Mouse (Mus musculus): ENCODE results near the gene Rac3.
"Not testable (repeated sequence)": the region's sequence is repeated elsewhere in the genome, so short reads cannot be mapped to it uniquely, and the experiment has no call there.

The Rac3 gene

DNA sequence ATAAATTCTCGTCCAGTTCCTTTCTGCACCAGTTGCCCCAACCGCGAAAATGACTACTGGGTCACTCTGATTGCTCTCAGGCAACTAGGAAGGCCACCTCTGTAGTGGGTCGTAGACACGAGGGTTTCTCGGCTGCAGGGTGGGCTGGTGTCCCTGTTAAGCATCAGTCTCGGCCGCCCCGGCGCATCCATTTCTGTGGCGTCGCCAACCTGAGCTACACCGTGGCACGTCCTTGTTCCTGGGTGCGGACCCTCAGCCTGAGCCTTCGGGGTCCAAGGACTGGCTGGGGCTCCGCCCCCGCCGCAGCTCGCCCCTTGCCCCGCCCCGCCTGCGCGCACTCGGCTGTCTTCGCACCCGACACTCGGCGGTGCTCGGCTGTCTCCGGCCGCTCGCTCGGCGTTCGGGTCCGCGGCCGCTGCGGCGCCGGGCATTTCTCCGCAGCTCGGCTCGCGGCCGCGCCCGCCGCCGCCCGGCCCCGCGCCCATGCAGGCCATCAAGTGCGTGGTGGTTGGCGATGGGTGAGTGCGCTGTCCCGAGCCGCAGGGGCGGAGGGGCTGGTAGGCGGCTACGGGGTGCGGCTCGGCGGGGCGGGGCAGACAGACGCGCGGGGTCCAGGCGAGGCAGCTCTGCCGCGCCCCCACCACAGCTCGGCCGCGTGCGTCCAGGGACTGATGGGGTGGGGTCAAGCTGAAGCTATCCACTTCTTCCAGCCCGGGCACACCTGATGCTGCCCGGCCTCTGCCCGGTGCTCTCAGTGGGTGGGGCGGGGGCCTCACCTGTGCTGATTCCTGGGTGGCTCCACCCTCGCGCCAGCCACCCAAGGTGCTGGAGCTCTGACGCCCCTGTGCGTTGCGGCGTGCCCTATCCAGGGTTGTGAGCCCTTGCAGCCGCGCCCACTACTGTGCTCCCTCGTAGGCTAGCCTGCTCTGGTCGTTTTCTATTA lies at the start of gene Rac3:
Gene Rac3, plus strand, starts transcription at position 347 of the 943 bp plus-strand sequence.
- no peak for DNase-seq (ENCODE audit: low spot score)

DNA sequence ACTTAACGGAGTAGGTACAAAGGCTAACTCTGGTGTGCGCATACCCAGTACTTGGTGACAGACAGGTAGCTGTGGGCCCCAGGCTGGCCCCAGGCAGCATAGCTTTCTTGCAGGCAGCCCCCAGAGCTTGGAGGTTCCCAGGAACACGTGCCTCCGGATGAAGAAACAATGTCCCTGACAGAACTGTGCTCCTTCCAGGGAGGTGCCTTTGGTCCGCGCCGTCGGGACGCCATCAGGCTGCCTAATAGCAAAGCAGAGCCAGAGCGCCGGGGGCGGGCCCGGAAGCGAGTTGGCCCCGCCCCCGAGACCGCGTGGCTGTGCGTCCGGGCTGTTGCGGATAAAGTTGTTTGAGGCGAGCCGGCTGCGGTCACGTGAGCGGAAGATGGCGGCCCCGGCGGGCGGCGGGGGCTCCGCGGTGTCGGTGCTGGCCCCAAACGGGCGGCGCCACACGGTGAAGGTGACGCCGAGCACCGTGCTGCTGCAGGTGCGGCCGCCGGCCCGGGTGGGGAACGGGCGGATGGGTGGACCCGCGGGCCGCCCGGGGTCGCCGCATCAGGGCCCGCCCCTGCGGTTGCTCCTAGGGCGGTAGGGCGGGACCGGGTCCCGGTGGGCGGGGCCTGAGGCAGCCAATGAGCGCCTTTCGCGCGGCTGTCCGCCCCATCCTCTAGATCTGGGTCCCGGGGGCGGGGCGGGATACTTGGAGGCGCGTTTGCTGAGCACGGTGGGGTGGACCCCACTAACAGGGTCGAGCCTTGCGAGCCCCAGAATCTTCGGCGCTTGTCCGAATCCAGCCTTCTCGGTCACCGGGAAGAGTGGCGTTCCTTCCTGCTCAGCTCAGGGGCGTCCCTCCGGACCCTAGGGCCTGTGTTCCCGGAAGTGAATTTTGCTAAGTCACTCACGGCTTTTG lies 48.3 kb upstream of the Rac3 start, which contains the start of gene Aspscr1:
Gene Aspscr1, plus strand, starts transcription at position 287 of the 907 bp plus-strand sequence.
- peak; percentile 92 for DNase-seq (ENCODE audit: low spot score)

DNA sequence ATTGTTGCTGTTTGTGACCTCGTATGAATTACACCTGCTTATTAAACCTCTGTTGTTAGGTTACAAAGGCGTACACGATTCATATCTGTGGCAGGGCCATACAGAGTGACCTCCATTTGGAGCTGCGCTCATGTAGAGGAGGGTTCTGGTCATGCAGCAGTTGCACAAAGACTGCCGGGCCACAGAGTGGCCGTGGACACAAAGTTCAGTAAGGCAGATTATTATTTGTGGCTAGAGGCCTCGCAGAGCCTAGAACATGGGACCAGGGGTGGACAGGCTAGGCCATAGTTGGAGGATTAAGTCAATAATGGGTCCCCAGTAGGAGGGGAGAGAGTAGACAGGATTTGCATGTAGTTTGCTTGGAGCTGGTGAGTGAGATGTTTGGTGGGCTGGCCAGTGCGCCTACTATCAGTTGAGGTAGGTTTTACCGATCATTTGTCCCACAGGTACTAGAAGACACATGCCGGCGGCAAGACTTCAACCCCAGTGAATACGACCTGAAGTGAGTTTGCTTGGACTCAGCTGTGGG lies 47.6 kb upstream of the Rac3 start:
- no peak for DNase-seq (ENCODE audit: low spot score)

GRCm38 (mm10) chr11:120675875-120676274 lies 45.4 kb upstream of the Rac3 start:
- DNase-seq (ENCODE audit: low spot score) = not testable (repeated sequence)

GRCm38 (mm10) chr11:120676951-120677350 lies 44.3 kb upstream of the Rac3 start:
- DNase-seq (ENCODE audit: low spot score) = no peak

- DNase-seq (ENCODE audit: low spot score) = no peak
Measured at GRCm38 (mm10) chr11:120679909-120680308, 41.4 kb upstream of the Rac3 start.

DNA sequence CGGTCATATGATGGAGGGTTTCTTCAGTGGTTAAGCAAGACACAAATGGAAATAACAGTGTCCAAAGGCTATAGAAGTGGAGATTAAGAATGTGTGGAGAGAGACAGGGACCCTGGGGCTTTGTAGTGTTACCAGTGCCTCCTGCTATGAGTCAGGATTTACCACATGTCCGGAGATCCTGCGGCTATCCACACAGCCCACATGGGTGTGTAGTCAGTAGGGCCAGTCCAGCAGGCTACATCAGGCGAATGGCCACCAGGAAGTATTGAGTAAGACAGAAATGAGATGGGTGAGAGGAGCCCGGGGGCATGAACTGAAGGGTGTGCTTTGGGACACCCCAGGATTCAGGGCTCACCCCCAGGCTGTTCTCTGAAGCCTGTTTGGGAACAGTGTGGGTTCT lies 38.6 kb upstream of the Rac3 start:
- DNase-seq (ENCODE audit: low spot score) = no peak

DNA sequence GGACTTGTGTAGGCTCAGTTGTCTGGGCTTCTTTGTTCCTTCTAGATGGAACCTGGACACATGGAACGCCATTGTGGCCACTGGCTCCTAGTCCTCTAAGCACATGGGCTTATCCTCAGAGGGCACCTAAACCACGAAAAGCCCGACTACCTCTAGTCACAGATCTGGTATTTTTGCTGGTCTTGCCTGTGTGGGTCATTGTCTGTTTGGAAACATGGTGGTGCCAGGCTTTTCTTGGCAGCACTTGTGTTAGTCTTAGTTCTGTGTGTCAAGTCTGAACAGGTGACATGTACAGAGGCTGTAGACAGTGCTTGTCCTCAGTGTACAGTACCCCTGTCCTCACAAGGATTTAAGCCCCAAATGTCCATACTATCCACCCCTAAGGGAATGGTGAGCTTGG lies 37.7 kb upstream of the Rac3 start:
- DNase-seq (ENCODE audit: low spot score) = no peak

DNA sequence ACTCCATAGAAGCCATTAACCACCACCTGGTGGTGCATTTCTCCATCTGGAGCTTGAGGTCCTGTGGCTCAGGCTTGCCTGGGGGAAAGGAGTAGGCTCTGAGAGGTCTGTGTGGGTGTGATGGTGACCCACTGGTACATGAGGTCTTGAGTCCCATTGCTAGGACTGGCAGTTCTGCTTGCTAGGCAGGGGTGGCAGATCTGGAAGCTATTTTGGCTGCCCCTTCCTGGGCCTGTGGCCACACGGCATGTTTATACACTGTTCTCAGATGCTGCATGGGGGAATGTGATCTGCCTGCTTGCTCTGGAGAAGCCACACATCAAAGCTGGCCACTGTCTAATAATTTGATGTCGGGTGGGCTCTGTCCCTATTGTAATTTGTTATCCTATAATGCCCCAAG lies 37.2 kb upstream of the Rac3 start:
- no peak for DNase-seq (ENCODE audit: low spot score)

GRCm38 (mm10) chr11:120684660-120685059 lies 36.6 kb upstream of the Rac3 start:
- DNase-seq (ENCODE audit: low spot score) = no peak

DNA sequence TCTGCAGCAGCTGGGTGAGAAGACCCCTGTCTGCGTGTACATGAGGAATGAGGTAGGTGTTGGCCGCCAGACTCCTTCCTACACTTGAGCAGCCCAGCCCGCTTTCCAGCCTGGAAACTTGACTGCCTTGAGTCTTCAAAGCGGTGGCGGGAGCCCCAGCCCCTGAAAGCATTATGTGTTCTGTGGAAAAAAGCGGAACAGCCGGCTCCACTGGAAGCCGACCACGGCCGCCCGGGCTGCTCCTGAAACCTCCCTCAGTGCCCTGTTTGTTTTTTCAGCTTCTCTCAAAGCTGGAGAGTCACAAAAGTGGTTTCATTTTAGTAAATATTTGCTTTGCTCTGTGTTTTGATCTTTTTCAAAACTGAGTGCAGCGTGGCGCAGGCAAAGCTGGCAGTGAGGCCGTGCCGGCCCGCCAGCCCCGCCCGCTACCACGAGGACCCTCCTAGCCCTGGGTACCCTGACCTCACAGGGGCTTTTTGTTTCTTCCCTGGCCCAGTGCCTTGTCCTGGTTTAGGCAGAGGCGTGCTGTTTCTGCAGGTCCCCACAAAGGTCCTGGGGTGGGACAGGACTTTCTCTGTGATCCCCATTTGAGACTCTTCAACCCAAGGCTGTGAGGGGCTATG lies 34.5 kb upstream of the Rac3 start:
- no peak for DNase-seq (ENCODE audit: low spot score)

DNA sequence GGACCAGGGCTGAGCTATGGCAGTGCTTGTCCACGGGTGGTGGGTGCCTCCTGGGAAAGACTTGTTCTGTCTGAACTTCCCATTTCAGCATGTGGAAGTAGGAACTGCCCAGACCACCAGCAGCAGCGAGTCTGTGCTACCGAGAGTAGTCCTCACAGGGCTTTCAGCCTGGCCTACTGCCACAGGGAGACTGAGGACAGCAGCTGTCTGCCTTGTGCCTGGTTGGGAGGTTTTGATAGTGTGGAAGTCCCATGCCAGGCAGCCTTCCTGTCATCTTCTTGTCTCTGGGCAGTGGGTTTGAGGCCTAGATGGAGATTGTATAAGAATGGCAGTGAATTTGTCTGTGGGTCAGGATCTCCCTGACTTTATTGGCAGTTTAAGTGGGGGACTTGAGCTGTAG lies 31.9 kb upstream of the Rac3 start:
- DNase-seq (ENCODE audit: low spot score) = no peak

- DNase-seq (ENCODE audit: low spot score) = no peak
Measured at GRCm38 (mm10) chr11:120692471-120693011, 28.7 kb upstream of the Rac3 start.

DNA sequence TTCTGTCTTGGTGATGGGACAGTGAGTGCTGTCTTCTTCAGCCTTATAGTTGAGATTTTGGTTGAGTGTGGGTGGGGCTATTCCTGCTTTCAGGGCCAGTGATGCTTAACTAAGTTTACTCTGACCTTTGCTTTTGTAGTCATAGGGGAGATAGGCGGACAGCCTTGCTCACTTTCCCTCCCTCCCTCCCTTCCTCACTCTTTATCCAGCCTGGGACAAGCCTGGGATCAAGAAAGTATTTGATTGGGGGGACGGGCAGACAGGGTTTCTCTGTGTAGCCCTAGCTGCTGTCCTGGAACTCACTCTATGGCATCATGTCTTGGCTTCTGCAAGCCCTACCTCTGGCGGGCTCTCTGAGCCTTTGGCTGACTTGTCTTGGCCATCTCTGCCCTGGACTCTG lies 27.8 kb upstream of the Rac3 start:
- DNase-seq (ENCODE audit: low spot score) = no peak

- DNase-seq (ENCODE audit: low spot score) = no peak
Measured at GRCm38 (mm10) chr11:120695184-120695583, 26.1 kb upstream of the Rac3 start.

DNA sequence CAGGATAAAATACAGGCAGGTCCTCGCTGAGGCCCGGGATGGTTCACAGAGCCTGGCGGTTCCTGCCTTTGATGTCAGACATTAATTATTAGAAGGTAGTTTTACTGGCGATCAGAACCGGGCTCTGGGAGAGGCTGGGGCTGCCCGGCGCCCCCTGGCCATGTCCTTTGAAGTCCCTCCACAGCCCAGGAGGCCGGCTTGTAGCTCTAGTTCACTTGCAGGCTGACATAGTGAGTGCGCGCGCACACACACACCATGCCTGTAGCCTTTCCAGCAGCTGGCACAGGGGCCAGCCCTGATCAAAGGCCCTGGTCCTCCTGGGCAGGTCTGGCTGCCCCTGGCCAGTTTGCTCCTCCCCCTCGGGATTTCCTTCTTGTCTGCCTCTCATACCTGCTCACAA lies 25.6 kb upstream of the Rac3 start:
- DNase-seq (ENCODE audit: low spot score) = no peak

DNA sequence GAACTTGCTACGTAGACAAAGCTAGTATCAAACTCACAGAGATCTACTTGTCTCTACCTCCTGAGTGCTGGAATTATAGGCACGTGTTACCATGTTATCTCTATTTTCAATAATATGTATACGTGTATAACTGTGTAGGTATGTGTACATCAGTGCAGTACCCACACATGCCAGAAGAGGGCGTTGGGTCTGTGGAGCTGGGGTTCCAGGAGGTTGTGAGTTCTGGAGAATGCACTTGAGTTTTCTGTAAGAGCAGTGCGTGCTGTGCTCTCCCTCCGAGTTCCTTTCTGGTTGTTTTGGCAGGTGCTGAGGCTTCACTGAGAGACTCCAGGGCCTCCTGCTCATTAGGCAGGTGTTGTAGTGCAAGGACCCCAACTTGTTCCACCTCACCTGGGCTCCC lies 24.7 kb upstream of the Rac3 start:
- no peak for DNase-seq (ENCODE audit: low spot score)

DNA sequence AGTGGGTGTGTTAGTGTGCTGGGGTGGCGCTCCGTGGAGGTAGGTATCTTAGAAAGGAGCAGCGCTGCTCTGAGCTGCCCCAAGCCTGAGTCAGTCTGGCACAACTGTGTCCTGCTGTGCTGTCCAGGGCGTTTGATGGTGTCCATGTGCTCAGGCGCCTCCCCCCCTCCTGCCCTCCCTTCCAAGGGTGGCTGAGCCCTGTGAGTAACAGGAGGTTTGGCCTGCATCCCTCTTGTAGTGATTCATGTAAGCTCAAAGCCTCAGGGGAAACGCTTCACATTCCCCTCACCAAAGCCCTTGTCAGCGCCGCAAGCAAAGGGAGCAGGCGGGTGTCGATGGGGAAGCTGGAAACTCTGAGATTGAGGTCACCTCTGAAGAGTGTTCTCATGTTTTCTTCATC lies 23.5 kb upstream of the Rac3 start:
- peak; percentile 61 for DNase-seq (ENCODE audit: low spot score)

DNA sequence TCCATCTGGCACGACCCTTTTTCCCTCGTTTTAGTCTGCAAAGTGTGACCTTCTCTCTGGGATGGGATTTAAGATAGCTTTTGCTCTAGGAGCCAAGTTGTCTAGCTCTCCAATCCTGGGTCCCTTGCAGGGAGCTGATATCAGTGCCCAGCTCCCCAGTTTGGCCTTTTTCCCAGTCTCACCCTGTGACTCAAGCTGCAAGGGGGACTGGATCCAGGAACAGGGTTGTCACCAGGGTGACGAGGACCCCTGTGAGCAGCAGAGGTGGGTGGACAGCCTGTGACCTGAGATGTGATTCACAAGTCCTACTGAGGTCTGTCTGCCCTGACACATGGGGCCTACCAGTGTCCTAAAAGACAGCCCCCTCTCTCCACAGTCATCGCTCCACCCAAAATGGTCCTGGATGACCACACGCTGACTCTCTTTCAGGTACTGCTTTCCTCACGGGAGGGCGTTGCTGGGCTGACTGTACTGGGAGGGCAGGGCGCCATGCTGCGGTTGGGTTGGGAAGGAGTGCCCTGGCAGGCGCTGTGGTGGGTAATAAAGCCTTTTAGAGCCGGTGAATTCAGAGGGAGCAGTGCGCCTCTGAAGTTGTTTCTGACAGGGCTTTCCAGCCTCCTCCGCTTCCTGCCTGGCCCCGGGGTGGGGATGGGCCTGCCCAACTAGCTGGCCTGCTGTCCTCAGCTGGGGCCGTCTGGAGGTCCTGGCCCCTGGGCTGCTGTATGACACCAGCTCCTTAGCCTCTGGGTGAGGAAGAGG lies 17.4 kb upstream of the Rac3 start:
- peak; percentile 55 for DNase-seq (ENCODE audit: low spot score)

DNA sequence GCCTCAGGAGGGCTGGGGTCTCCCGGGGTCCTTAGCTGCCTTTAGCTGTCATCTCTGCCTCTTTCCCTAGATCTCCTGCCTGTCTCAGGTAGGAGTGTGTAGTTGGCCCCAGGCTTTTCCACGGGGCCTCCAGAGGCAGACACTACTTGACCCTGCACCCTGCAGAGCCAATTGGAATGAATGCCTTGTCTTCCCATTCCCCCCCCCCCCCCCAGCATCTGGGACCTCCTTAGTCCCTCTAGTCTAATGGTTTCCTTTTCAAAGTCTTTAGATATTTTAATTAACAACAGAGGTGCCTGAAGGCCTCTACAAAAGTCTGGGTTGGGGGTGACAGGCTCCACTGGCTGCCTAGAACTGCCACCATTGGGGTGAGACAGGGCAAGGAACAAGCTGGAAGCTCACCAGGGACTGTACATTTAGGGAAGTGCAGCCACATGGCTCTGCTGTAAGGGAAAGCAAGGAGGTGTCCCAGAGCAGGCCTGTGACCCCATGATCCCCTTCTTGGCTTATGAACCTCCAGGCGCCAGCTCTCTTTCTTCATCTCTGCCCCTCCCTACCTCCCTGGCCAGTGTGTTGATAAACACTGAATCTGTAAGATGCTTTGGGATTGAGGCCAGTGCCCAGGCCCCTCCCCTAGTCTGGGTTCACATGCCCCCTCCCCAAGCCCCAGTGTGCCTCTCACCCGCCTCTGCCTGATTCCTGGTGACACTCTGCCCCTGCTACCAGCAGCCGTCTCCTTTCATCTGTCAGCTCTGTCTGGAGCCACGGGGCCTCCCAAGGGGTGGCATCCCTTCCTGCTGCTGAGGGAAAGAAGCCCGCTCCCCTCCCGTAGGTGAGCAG lies 16.6 kb upstream of the Rac3 start:
- no peak for DNase-seq (ENCODE audit: low spot score)
